Mouse (Mus musculus) CH12.LX (cell line): ENCODE measurements around the gene Immp2l.

ENCODE experiments used
- CHD2 ChIP-seq: IDR thresholded peaks from 2 replicates; pipeline ENCODE4 v1.6.1; 2011; ENCODE audit warnings: low read length, improper control_type of control experiment
- CTCF ChIP-seq, 2 experiments: IDR thresholded peaks in 1 of 2; conservative IDR thresholded peaks in 1 of 2; 2 replicates each; pipeline ENCODE4 v1.5.1; 2011 to 2012; ENCODE audit warnings: low read depth in 2 of 2, low read length in 2 of 2, improper control_type of control experiment in 1 of 2, inconsistent platforms in 1 of 2, mild to moderate bottlenecking in 1 of 2, moderate library complexity in 1 of 2
- ELF1 ChIP-seq: IDR thresholded peaks from 2 replicates; pipeline ENCODE4 v1.6.1; 2014; ENCODE audit warnings: low read depth, mild to moderate bottlenecking, inconsistent platforms, low read length, improper control_type of control experiment
- GABPA ChIP-seq: IDR thresholded peaks from 2 replicates; pipeline ENCODE4 v1.6.1; 2012; ENCODE audit warnings: low read depth, low read length, improper control_type of control experiment, inconsistent platforms; ENCODE audit not compliant: insufficient replicate concordance
- POLR2A ChIP-seq: IDR thresholded peaks from 2 replicates; pipeline ENCODE4 v1.6.1; 2011; ENCODE audit warnings: low read depth, mild to moderate bottlenecking, improper control_type of control experiment, low read length
- USF2 ChIP-seq: conservative IDR thresholded peaks from 2 replicates; pipeline ENCODE4 v1.6.1; 2011; ENCODE audit warnings: low read depth, low read length, improper control_type of control experiment

DNA sequence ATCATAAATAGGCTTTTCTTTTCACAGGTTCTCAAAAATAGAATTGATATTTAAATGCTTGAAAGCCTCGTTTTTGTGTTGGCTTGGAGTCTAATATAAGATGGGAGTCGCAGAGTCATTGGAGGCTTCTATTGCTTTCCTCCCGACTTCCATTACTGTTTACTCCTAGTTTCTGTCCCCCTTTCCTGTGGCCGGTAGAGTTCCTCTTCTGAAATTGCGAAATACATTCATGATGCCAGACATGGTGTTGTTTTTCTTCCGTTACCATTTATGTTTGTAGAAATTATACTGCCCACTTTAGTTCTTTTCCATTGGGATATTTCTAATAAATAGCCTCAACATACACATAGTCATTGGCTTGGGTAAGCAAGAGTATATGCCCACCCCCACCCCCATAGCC, 289.5 kb downstream of the Immp2l start:
- no peak for TF ChIP-seq POLR2A
- no peak for TF ChIP-seq USF2
- no peak for TF ChIP-seq CTCF (conservative IDR thresholded peaks at IDR 0.05 in 1 of 2, IDR thresholded peaks at IDR 0.05 in 1 of 2; ENCODE audit: low read depth in 2 of 2, low read length in 2 of 2)
- no peak for TF ChIP-seq ELF1
- TF ChIP-seq CHD2: no peak
- TF ChIP-seq GABPA: no peak
